Mouse (Mus musculus) hindbrain, embryonic 12.5 days (tissue): Measurements from ENCODE around the gene Cux2. TPM values are rescaled to one million over a fixed set of nuclear protein-coding genes. Genes with fewer than 3 reads are reported as not detected.

ENCODE experiments used
- ATAC-seq: fragments of 200-750 bp; cut with Nextera tagmentation; 2 replicates; pipeline ENCODE4 v1.8.0; 2017; ENCODE audit warnings: moderate TSS enrichment; ENCODE audit not compliant: low FRiP score
- H3K27ac ChIP-seq: fragments of 300-500 bp; sonication (generic); 2 replicates; pipeline ENCODE4 v1.5.1; 2016; ENCODE audit warnings: mild to moderate bottlenecking
- H3K27me3 ChIP-seq: fragments of 300-500 bp; sonication (generic); 2 replicates; pipeline ENCODE4 v1.6.1; 2016; ENCODE audit warnings: mild to moderate bottlenecking
- H3K36me3 ChIP-seq: fragments of 300-500 bp; sonication (generic); 2 replicates; pipeline ENCODE4 v1.6.1; 2016; ENCODE audit warnings: mild to moderate bottlenecking
- H3K4me1 ChIP-seq: fragments of 300-500 bp; sonication (generic); 2 replicates; pipeline ENCODE4 v1.6.1; 2016
- H3K4me2 ChIP-seq: fragments of 300-500 bp; sonication (generic); replicated peaks from 2 replicates; pipeline ENCODE4 v1.6.1; 2016; ENCODE audit warnings: mild to moderate bottlenecking
- H3K4me3 ChIP-seq: fragments of 300-500 bp; sonication (generic); 2 replicates; pipeline ENCODE4 v1.5.1; 2016; ENCODE audit warnings: mild to moderate bottlenecking
- H3K9ac ChIP-seq: fragments of 300-500 bp; sonication (generic); 2 replicates; pipeline ENCODE4 v1.6.1; 2016; ENCODE audit warnings: mild to moderate bottlenecking, moderate library complexity
- H3K9me3 ChIP-seq: fragments of 300-500 bp; sonication (generic); replicated peaks from 2 replicates; pipeline ENCODE4 v1.6.1; 2016; ENCODE audit warnings: mild to moderate bottlenecking
- WGBS: fragments of 180-500 bp; shearing (Covaris S2); methylation state at CpG from one replicate; pipeline ENCODE4 v1.1.7; 2016; 5-methylcytosine and 5-hydroxymethylcytosine counted together
- polyA plus RNA-seq: library from polyadenylated mRNA; unstranded; fragments of >200 nt; fragmentation: Nextera tagmentation; extraction: Ambion mirVana; gene quantifications from 2 replicates; pipeline ENCODE4 v1.2.1, GENCODE M21; 2016

Gene Cux2
- polyA plus RNA-seq, 1 experiment from 2014 or later, result 25.7 TPM

- 19% methylated on average over 9 of the region's 9 CpGs for WGBS
- H3K9me3 ChIP-seq, result no peaks in the 10 kb centered on the region; the same call in 1 of the 2 replicates
- ATAC-seq, result no peak
These were observed 38.6 kb downstream of the Cux2 start for GRCm38 (mm10) chr5:122011289-122011688.

GRCm38 (mm10) chr5:122007946-122008441 is 41.9 kb downstream of the Cux2 start:
- Histone ChIP-seq H3K27me3 (no peaks in the 10 kb centered on the region), H3K4me2 (no peak overlapping the region), H3K9me3 (peaks cover 4% of the 10 kb centered on the region; the same call in 1 of the 2 replicates), H3K36me3 (peaks cover 6% of the 10 kb centered on the region), H3K27ac (no peak overlapping the region), H3K4me3 (no peak overlapping the region), H3K4me1 (peaks cover 10% of the 10 kb centered on the region), H3K9ac (no peak overlapping the region)
- no peak for ATAC-seq
- 89% methylated on average over 10 of the region's 10 CpGs for WGBS

More at GRCm38 (mm10) chr5:122011289-122011688, 38.6 kb downstream of the Cux2 start:
- Histone ChIP-seq H3K4me2 (no peak overlapping the region), H3K4me1 (peaks cover 20% of the 10 kb centered on the region), H3K27me3 (no peaks in the 10 kb centered on the region), H3K9ac (no peak overlapping the region), H3K27ac (no peak overlapping the region), H3K36me3 (peaks cover 4% of the 10 kb centered on the region), H3K4me3 (no peak overlapping the region)

GRCm38 (mm10) chr5:122003460-122003859 is 46.4 kb downstream of the Cux2 start:
- WGBS, result 64% methylated on average over 6 of the region's 6 CpGs
- no peak for ATAC-seq
- Histone ChIP-seq H3K27ac (no peak overlapping the region), H3K9me3 (peaks cover 4% of the 10 kb centered on the region; the same call in 1 of the 2 replicates), H3K4me1 (peaks cover 22% of the 10 kb centered on the region), H3K27me3 (no peaks in the 10 kb centered on the region), H3K4me3 (no peak overlapping the region), H3K4me2 (no peak overlapping the region), H3K9ac (no peak overlapping the region), H3K36me3 (peaks cover 6% of the 10 kb centered on the region)

DNA sequence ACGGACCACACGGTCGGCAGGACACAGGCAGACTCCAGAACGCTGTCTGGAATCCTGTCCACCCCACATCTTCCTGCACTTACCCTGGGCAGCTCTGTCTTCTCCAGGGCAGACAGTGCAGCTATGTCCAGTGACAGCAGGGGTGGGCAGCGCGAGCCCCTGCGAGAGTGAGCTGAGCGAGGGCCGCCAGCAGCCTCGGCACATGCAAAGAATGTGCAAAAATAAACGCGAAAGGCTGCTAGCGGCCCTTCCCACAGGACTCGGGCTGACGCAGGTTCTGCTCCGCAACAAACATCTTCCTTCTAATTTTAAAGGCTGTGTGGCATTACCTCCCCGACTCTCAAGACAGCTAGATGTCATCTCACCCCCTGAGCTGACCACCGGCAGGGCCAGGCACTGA is 47.8 kb downstream of the Cux2 start:
- no peaks in the 10 kb centered on the region for H3K27me3 ChIP-seq
- no peak overlapping the region for H3K9ac ChIP-seq
- ATAC-seq, result no peak
- no peak overlapping the region for H3K4me2 ChIP-seq
- 60% methylated on average over 18 of the region's 18 CpGs for WGBS
- peaks cover 6% of the 10 kb centered on the region for H3K36me3 ChIP-seq
- H3K27ac ChIP-seq, result peak overlapping the region; percentile 30; the same call in 1 of the 2 replicates
- peaks cover 23% of the 10 kb centered on the region for H3K4me1 ChIP-seq
- no peak overlapping the region for H3K4me3 ChIP-seq
- H3K9me3 ChIP-seq, result peaks cover 4% of the 10 kb centered on the region; the same call in 1 of the 2 replicates

- H3K4me2 ChIP-seq, result no peak overlapping the region
- peaks cover 2% of the 10 kb centered on the region; the same call in 1 of the 2 replicates for H3K36me3 ChIP-seq
- no peak overlapping the region for H3K9ac ChIP-seq
- H3K4me1 ChIP-seq, result peaks cover 23% of the 10 kb centered on the region
- H3K4me3 ChIP-seq, result no peak overlapping the region
- H3K9me3 ChIP-seq, result 0 out of 2 replicates have a peak, but pooled peaks cover 4% of the 10 kb centered on the region
- no peaks in the 10 kb centered on the region for H3K27me3 ChIP-seq
- ATAC-seq, result no peak
- no peak overlapping the region for H3K27ac ChIP-seq
- WGBS, result 93% methylated on average over 9 of the region's 9 CpGs
These were observed 48.6 kb downstream of the Cux2 start for GRCm38 (mm10) chr5:122001311-122001710.

DNA sequence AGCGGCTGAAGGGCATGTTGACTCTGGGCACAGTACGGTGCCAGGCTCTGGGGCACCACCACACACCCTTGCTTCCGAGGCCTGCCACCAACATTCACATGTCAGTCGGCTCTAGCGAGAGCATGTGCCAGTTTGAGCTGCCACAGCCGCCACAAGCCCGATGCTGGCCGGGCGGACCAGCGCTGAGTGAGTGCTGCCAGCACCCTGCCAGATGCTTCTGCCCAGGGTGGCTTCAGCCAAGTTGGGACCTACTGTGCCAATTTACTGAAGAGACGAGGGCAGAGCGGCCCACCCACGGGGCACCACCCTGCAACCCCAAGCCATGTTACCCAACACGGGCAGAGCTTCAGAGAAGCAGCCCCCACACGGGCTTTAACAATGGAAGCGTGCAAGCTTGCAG is 49.5 kb downstream of the Cux2 start:
- 0 out of 2 replicates have a peak, but pooled peaks cover under 1% of the 10 kb centered on the region for H3K9me3 ChIP-seq
- H3K4me2 ChIP-seq, result no peak overlapping the region
- WGBS, result 94% methylated on average over 16 of the region's 16 CpGs
- peaks cover 27% of the 10 kb centered on the region for H3K4me1 ChIP-seq
- ATAC-seq, result no peak
- H3K9ac ChIP-seq, result no peak overlapping the region
- H3K27me3 ChIP-seq, result no peaks in the 10 kb centered on the region
- no peaks in the 10 kb centered on the region for H3K36me3 ChIP-seq
- no peak overlapping the region for H3K27ac ChIP-seq
- H3K4me3 ChIP-seq, result no peak overlapping the region

DNA sequence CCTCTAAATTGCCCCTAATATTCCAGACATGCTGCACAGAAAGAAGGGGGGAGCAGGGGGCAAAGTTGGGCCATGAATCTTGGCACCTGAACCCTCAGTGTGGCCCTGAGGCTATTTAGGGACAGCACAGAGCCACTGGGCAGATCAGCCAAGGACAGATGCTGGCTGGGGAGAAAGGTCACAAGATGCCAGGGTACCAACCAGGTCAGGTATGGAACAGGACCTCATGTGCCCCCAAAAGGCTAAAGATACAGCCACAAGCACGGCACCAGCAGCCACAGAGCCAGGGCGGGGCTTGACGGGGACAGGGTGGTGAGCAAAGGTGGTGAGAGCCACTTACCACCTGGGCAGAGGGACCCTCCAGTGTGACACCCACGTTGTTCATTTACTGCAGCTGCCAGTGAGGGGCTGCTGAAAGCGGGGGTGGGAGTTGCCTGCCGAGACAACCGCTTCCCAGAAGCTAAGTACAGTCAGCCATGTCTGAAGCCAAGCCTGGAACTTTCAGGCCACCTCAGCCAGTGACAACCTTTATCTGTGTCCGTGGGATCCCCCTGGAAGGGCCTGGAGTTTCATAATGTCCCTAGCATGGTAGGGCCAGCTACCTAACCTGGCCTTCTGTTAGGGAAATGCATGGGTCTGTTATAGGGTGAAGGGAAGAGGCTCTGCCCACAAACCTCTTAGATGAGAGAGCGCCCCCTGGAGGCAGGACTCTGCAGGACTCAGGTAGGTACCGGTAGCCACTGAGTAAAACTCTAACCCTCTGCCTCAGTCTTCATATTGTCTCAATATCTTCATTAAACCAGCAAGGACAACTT is 50.7 kb downstream of the Cux2 start:
- no peak for ATAC-seq
- 59% methylated on average over 10 of the region's 10 CpGs for whole genome bisulfite sequencing
- H3K4me3 ChIP-seq, result no peak overlapping the region
- H3K4me1 ChIP-seq, result peaks cover 34% of the 10 kb centered on the region
- no peak overlapping the region for H3K9ac ChIP-seq
- no peaks in the 10 kb centered on the region for H3K36me3 ChIP-seq
- H3K9me3 ChIP-seq, result no peaks in the 10 kb centered on the region
- no peak overlapping the region for H3K4me2 ChIP-seq
- no peak overlapping the region for H3K27ac ChIP-seq
- no peaks in the 10 kb centered on the region for H3K27me3 ChIP-seq

- Histone ChIP-seq H3K36me3 (no peaks in the 10 kb centered on the region), H3K4me2 (no peak overlapping the region), H3K9ac (no peak overlapping the region), H3K9me3 (no peaks in the 10 kb centered on the region), H3K27ac (no peak overlapping the region), H3K4me1 (peaks cover 30% of the 10 kb centered on the region), H3K27me3 (no peaks in the 10 kb centered on the region), H3K4me3 (no peak overlapping the region)
- WGBS, result 88% methylated on average over 6 of the region's 7 CpGs
- no peak for ATAC-seq
These were observed 51.6 kb downstream of the Cux2 start for GRCm38 (mm10) chr5:121998281-121998680.

DNA sequence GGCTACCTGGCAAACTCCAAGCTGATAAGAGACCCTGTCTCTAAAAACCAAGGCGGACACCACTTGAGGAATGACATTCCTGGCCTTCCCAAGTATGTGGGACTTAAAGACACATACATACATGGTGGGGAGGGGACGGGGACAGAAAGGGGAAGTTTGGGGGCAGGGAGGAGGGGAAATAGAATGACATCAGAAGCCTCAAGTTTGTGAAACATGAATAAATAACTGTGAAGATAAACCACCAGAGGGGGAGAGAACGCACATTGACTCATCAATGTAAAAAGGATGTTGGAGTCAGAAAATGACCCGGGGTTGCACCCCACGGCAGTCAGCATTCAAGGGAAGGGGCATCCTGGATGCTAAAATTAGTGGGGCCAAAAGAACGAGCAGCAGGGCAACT is 53.2 kb downstream of the Cux2 start:
- no peaks in the 10 kb centered on the region for H3K27me3 ChIP-seq
- H3K4me3 ChIP-seq, result no peak overlapping the region
- peaks cover 32% of the 10 kb centered on the region for H3K4me1 ChIP-seq
- 75% methylated on average over 6 of the region's 6 CpGs for WGBS
- H3K36me3 ChIP-seq, result no peaks in the 10 kb centered on the region
- no peak overlapping the region for H3K4me2 ChIP-seq
- H3K27ac ChIP-seq, result no peak overlapping the region
- H3K9ac ChIP-seq, result no peak overlapping the region
- no peak for ATAC-seq
- no peaks in the 10 kb centered on the region for H3K9me3 ChIP-seq

DNA sequence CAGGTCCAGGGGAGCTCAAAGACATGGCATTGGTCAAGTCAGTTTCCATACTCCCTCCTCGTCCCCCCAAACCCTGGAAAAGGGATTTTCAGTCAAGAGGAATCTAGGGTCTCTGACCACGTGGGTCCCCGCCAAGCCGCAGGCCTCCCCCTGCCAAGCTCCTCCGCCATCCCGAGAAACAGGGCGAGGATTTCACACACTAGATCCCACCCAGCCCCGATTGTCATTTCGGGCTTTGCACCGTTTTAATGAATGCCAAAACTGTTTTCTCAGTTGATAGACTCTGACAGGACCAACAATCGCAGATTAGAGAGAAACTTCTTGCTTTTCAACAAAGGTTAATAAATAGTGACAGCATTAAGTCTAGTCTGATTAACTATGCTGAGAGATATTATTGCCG is 55.1 kb downstream of the Cux2 start:
- Histone ChIP-seq H3K36me3 (no peaks in the 10 kb centered on the region), H3K9ac (no peak overlapping the region), H3K9me3 (no peaks in the 10 kb centered on the region), H3K4me2 (no peak overlapping the region), H3K27me3 (no peaks in the 10 kb centered on the region), H3K27ac (no peak overlapping the region), H3K4me3 (no peak overlapping the region), H3K4me1 (peaks cover 48% of the 10 kb centered on the region)
- WGBS, result 73% methylated on average over 12 of the region's 12 CpGs
- ATAC-seq, result no peak

GRCm38 (mm10) chr5:121991914-121992313 is 58.0 kb downstream of the Cux2 start:
- WGBS, result 44% methylated on average over 6 of the region's 6 CpGs
- Histone ChIP-seq H3K27ac (no peak overlapping the region), H3K4me3 (no peak overlapping the region), H3K9me3 (no peaks in the 10 kb centered on the region), H3K4me2 (no peak overlapping the region), H3K36me3 (no peaks in the 10 kb centered on the region), H3K4me1 (peaks cover 52% of the 10 kb centered on the region), H3K27me3 (no peaks in the 10 kb centered on the region), H3K9ac (0 out of 2 replicates have a peak overlapping the region, but pooled peaks have one; percentile 23)
- ATAC-seq, result no peak

- ATAC-seq, result no peak
- Histone ChIP-seq H3K4me1 (peaks cover 38% of the 10 kb centered on the region), H3K4me3 (no peak overlapping the region), H3K9ac (no peak overlapping the region), H3K36me3 (no peaks in the 10 kb centered on the region), H3K4me2 (no peak overlapping the region), H3K9me3 (no peaks in the 10 kb centered on the region), H3K27me3 (no peaks in the 10 kb centered on the region), H3K27ac (no peak overlapping the region)
- WGBS, result 91% methylated on average over 9 of the region's 9 CpGs
These were observed 64.0 kb downstream of the Cux2 start for GRCm38 (mm10) chr5:121985855-121986254.
